Mouse (Mus musculus): ENCODE measurements at regions not wholly inside any gene's neighbourhood (a gene's known extent, or its start where the extent isn't known, plus 50 kb on each side); places are given as distances from the start of the nearest gene placed in this dataset.

DNA sequence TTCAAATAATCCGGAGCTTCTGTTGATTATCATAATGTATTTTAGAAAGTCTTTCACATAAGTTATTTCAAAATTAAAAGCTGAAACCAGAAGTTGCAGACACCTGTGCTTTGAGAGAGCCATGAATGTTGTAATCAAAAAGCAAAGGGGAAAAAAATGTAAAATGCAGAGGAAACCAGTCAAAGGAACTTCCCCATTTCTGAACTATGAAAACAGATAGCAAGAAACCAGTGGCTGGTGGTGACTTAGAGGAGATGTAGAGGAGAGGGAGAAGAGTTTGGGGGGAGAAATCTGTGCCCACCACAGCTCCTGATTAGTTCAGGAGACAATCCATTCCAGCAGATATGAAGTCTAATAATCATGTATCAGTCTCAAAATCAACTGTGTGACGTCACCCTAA is 360.3 kb upstream of the Gcfc2 start:
- ATAC-seq (replicated peaks; ENCODE audit: poor library complexity, severe bottlenecking) = peak; percentile 89

- ATAC-seq (replicated peaks; ENCODE audit: poor library complexity, severe bottlenecking) = peak; percentile 64
These were observed 359.2 kb upstream of the Gcfc2 start for GRCm38 (mm10) chr6:81564295-81564694.

DNA sequence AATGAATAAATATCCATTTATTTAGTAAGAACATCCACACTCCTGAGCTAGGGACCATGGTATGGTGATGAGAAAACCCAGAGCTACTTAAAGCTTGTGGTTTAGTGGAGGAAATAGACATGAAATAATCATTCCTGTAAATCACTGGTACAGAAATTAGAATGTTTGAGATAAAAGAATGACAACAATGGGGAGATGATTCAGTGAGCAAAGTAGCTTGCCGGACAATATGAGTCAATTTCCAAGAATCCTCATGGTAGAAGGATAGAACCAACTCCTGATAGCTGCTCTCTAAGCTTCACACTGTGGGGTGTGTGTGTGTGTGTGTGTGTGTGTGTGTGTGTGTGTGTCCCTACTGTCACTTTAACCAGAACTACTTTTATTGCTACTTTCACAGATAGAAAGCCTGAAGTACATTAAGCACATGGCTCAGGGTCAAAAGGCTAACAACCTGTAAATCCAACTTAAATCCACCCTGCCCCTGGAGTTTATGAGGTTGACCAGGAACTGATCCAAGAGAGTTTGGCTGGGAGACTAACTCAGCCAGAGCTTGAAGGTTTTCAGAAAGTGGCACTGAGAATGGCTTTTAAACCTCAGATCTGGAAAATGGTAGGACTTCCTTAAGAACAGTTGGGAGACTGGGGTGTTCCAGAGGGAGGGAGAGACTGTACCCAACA is 336.9 kb upstream of the Gcfc2 start:
- ATAC-seq (replicated peaks; ENCODE audit: poor library complexity, severe bottlenecking) = no peak

GRCm38 (mm10) chr6:81589727-81590126 is 333.7 kb upstream of the Gcfc2 start:
- no peak for ATAC-seq (replicated peaks; ENCODE audit: poor library complexity, severe bottlenecking)

- ATAC-seq (replicated peaks; ENCODE audit: poor library complexity, severe bottlenecking) = no peak
These were observed 327.5 kb upstream of the Gcfc2 start for GRCm38 (mm10) chr6:81595926-81596325.

DNA sequence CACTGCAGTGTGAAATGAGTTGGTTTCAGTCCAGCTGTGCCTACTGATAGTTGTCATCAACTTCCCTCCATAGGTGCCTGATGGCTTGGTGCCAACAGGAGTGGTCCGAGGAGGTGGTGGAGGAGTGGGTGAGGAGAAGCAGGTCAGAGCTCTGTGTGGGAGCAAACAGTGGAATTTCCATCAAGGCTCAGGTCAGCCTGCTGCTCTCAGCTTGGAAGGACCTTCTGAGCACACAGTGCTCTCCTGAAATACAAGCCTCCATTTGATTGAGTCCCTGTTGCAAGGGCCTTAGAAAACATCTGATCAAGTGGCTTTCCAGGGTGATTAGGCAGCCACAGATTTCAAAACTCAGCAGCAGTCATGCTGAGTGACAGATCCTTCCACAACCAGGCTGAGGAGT is 314.8 kb upstream of the Gcfc2 start:
- no peak for ATAC-seq (replicated peaks; ENCODE audit: poor library complexity, severe bottlenecking)

GRCm38 (mm10) chr6:81611980-81612379 is 311.5 kb upstream of the Gcfc2 start:
- no peak for ATAC-seq (replicated peaks; ENCODE audit: poor library complexity, severe bottlenecking)

- peak; percentile 94 for ATAC-seq (replicated peaks; ENCODE audit: poor library complexity, severe bottlenecking)
These were observed 305.5 kb upstream of the Gcfc2 start for GRCm38 (mm10) chr6:81618018-81618417.

DNA sequence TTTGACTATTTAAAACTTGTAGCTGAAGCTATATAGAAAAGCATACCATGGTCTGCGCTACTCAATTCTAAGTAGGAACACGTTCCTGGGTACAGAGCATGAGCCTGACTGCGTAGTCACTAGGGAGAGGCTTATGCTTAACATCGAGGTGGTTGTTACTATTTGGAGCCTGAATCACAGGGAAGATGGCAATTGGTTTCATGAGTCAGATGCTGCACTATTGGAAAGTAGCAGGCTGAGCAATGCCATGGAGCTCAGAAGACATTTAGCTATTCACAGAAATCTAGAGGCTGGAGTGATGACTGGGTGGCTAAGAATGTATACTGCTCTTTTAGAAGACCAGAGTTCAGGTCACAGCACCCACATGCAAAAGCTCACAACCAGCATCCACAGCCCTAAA is 302.4 kb upstream of the Gcfc2 start:
- ATAC-seq (replicated peaks; ENCODE audit: poor library complexity, severe bottlenecking) = no peak

- ATAC-seq (replicated peaks; ENCODE audit: poor library complexity, severe bottlenecking) = no peak
These were observed 300.8 kb upstream of the Gcfc2 start for GRCm38 (mm10) chr6:81622714-81623113.

DNA sequence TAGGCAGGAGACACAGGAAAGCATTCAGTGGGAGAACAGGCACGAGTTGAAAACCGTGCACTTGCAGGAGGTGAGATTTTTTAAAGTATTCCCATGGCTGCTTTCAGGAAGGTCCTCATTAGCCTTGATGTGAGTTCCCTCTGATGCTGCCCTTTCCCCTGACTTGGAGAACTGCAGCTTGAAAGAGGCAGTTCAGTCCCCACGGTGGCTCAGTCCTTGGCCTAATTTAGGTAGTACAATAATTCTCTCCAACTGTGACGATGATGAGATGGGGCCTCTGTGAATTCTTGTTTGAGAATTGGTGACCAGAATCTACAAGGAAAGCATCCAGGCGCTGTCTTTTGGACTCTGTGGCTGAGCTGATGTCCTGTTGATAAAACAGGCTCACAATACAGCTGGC is 298.5 kb upstream of the Gcfc2 start:
- no peak for ATAC-seq (replicated peaks; ENCODE audit: poor library complexity, severe bottlenecking)

- no peak for ATAC-seq (replicated peaks; ENCODE audit: poor library complexity, severe bottlenecking)
These were observed 289.9 kb upstream of the Gcfc2 start for GRCm38 (mm10) chr6:81633586-81633985.

GRCm38 (mm10) chr6:81647615-81648375 is 275.7 kb upstream of the Gcfc2 start:
- no peak for ATAC-seq (replicated peaks; ENCODE audit: poor library complexity, severe bottlenecking)

DNA sequence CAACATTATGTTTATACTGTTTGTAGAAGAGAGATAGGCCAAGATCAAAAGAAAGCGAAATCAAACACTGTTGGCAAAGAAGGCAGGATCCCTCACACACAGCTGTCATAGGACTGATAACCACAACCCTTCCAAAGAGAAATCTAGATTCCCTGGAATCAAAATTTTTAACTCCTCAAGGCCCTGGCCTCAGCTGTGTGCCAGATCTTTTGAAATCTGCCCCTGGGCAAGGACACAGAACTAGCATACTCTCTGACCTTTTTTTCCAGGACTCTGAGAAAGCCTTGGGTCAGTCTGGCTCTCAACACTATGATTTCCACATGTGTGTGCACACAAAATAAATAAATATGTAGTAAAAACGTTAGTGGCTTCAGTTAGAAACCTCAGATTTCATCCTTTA is 271.6 kb upstream of the Gcfc2 start:
- ATAC-seq (replicated peaks; ENCODE audit: poor library complexity, severe bottlenecking) = no peak

DNA sequence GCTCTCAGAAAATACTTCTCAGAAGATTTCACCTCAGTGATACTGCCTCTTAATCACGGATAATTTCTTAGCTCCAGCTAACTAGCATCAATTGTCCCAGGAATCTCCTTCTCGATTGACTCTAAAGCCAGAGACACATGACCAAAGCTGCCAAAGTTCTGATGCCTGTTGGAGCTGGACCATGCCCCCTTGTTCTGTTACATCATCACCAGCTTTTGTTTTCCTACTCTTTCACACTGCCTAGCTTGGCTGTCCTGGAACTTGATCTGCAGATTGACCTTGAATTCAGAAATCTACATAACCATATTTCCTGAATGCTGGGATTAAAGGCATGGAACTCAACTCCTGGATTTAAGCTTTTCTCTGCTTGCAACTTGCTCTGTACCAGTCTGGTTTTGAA is 268.3 kb upstream of the Gcfc2 start:
- ATAC-seq (replicated peaks; ENCODE audit: poor library complexity, severe bottlenecking) = no peak

GRCm38 (mm10) chr6:81660478-81661395 is 262.7 kb upstream of the Gcfc2 start:
- no peak for ATAC-seq (replicated peaks; ENCODE audit: poor library complexity, severe bottlenecking)

- no peak for ATAC-seq (replicated peaks; ENCODE audit: poor library complexity, severe bottlenecking)
These were observed 254.5 kb upstream of the Gcfc2 start for GRCm38 (mm10) chr6:81668944-81669343.

GRCm38 (mm10) chr6:81673316-81673715 is 250.2 kb upstream of the Gcfc2 start:
- no peak for ATAC-seq (replicated peaks; ENCODE audit: poor library complexity, severe bottlenecking)

GRCm38 (mm10) chr6:81697284-81697683 is 226.2 kb upstream of the Gcfc2 start:
- ATAC-seq (replicated peaks; ENCODE audit: poor library complexity, severe bottlenecking) = no peak

GRCm38 (mm10) chr6:81698173-81698572 is 225.3 kb upstream of the Gcfc2 start:
- no peak for ATAC-seq (replicated peaks; ENCODE audit: poor library complexity, severe bottlenecking)

GRCm38 (mm10) chr6:81714867-81715266 is 208.6 kb upstream of the Gcfc2 start:
- ATAC-seq (replicated peaks; ENCODE audit: poor library complexity, severe bottlenecking) = no peak

All from granulocyte monocyte progenitor cell, adult 5-6 weeks (primary cell).